Mouse (Mus musculus): ENCODE measurements around the gene Olfr157. TPM values are rescaled to one million over a fixed set of nuclear protein-coding genes. Genes with fewer than 3 reads are reported as not detected.
A peak's percentile ranks its signal among the peaks of the same experiment; 100 is the strongest.
"Not testable (repeated sequence)": the region's sequence is repeated elsewhere in the genome, so short reads cannot be mapped to it uniquely, and the experiment has no call there.

Olfr157 gene
- polyA plus RNA-seq, 1 experiment from 2014 or later: 0.03 TPM

GRCm38 (mm10) chr4:43828806-43829205 is 11.2 kb downstream of the Olfr157 start:
- no peak for ATAC-seq (ENCODE audit: low FRiP score)
- H3K4me1 ChIP-seq (replicated peaks; ENCODE audit: control insufficient read depth, insufficient read depth, low read length): no peaks in the 10 kb centered on the region
- 93% methylated on average over 4 of the region's 4 CpGs for WGBS
- DNase-seq (ENCODE audit: low spot score): no peak
- no peak overlapping the region for H3K4me2 ChIP-seq (replicated peaks)
- no peak overlapping the region for H3K4me3 ChIP-seq (replicated peaks; ENCODE audit: low read length)
- no peak overlapping the region for H3K9ac ChIP-seq
- no peaks in the 10 kb centered on the region for H3K9me3 ChIP-seq (ENCODE audit: control insufficient read depth, low read length)
- H3K27ac ChIP-seq: no peak overlapping the region
- no peaks in the 10 kb centered on the region for H3K36me3 ChIP-seq (replicated peaks; ENCODE audit: control insufficient read depth, insufficient read depth)
- no peaks in the 10 kb centered on the region for H3K27me3 ChIP-seq (ENCODE audit: control insufficient read depth, insufficient read depth, low read length)

- H3K27me3 ChIP-seq (ENCODE audit: control insufficient read depth, insufficient read depth, low read length): no peaks in the 10 kb centered on the region
- H3K4me1 ChIP-seq (replicated peaks; ENCODE audit: control insufficient read depth, insufficient read depth, low read length): no peaks in the 10 kb centered on the region
- no peaks in the 10 kb centered on the region for H3K36me3 ChIP-seq (replicated peaks; ENCODE audit: control insufficient read depth, insufficient read depth)
- H3K27ac ChIP-seq: no peak within 1 kb of the TSS
- H3K9me3 ChIP-seq (ENCODE audit: control insufficient read depth, low read length): no peaks in the 10 kb centered on the region
- H3K4me3 ChIP-seq (replicated peaks; ENCODE audit: low read length): no peak within 1 kb of the TSS
- no peak for ATAC-seq (ENCODE audit: low FRiP score)
- 19% methylated on average over 7 of the region's 7 CpGs for WGBS
- no peak within 1 kb of the TSS for H3K9ac ChIP-seq
- DNase-seq (ENCODE audit: low spot score): peak; percentile 30
- no peak within 1 kb of the TSS for H3K4me2 ChIP-seq (replicated peaks)
These were observed 16.1 kb downstream of the Olfr157 start, which contains the start of gene Olfr156 for GRCm38 (mm10) chr4:43823845-43824337. TSS of gene Olfr156 (minus strand) at chr4:43823895.

DNA sequence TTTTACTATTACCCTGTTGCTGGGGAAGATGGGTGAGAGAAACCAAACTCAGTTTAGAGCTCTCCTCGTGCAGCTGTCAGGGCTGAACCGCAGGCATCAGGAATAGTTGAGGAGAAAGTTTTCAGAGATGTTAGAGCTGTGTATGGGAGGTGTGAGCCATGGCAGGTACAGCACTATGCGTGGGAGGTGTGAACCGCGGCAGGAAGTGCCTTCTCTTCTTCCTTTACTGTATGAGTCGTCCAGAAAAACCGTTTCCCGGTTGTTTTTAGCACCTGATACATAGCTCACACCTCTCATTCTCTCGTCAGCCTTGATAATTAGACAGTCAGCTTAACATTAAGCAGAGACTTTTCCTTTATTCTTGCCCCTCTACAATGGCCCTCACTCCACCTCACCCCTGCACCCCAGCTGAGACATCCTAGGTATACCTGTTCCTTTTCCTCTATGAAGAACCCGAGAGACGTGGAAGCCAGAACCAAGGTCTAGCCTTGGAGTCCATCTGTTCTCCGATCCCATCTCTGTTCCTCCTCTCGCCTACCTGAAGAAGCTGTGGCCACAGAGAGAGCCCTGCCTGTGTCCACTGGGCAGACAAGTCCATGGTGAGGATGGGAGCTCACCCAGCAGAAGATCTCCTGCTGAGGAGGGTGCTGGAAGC is 17.0 kb downstream of the Olfr157 start:
- DNase-seq (ENCODE audit: low spot score) (no peak), ATAC-seq (ENCODE audit: low FRiP score) (no peak)
- Histone ChIP-seq H3K4me3 (replicated peaks; ENCODE audit: low read length) (no peak overlapping the region), H3K36me3 (replicated peaks; ENCODE audit: control insufficient read depth, insufficient read depth) (no peaks in the 10 kb centered on the region), H3K4me2 (replicated peaks) (no peak overlapping the region), H3K9ac (no peak overlapping the region), H3K4me1 (replicated peaks; ENCODE audit: control insufficient read depth, insufficient read depth, low read length) (no peaks in the 10 kb centered on the region), H3K27me3 (ENCODE audit: control insufficient read depth, insufficient read depth, low read length) (no peaks in the 10 kb centered on the region), H3K27ac (no peak overlapping the region), H3K9me3 (ENCODE audit: control insufficient read depth, low read length) (no peaks in the 10 kb centered on the region)
- WGBS: 90% methylated on average over 13 of the region's 13 CpGs

GRCm38 (mm10) chr4:43798936-43799335 is 41.1 kb downstream of the Olfr157 start:
- no peak overlapping the region for H3K27ac ChIP-seq
- no peak for ATAC-seq (ENCODE audit: low FRiP score)
- H3K36me3 ChIP-seq (replicated peaks; ENCODE audit: control insufficient read depth, insufficient read depth): no peaks in the 10 kb centered on the region
- peaks cover 8% of the 10 kb centered on the region for H3K9me3 ChIP-seq (ENCODE audit: control insufficient read depth, low read length)
- H3K4me3 ChIP-seq (replicated peaks; ENCODE audit: low read length): no peak overlapping the region
- H3K9ac ChIP-seq: no peak overlapping the region
- no peaks in the 10 kb centered on the region for H3K27me3 ChIP-seq (ENCODE audit: control insufficient read depth, insufficient read depth, low read length)
- no peak for DNase-seq (ENCODE audit: low spot score)
- 76% methylated on average over 7 of the region's 7 CpGs for WGBS
- H3K4me1 ChIP-seq (replicated peaks; ENCODE audit: control insufficient read depth, insufficient read depth, low read length): no peaks in the 10 kb centered on the region
- H3K4me2 ChIP-seq (replicated peaks): no peak overlapping the region

- H3K9ac ChIP-seq; ATAC-seq (ENCODE audit: low FRiP score); H3K4me3 ChIP-seq (replicated peaks; ENCODE audit: low read length); H3K4me1 ChIP-seq (replicated peaks; ENCODE audit: control insufficient read depth, insufficient read depth, low read length); H3K9me3 ChIP-seq (ENCODE audit: control insufficient read depth, low read length); H3K27ac ChIP-seq; H3K36me3 ChIP-seq (replicated peaks; ENCODE audit: control insufficient read depth, insufficient read depth); DNase-seq (ENCODE audit: low spot score); H3K4me2 ChIP-seq (replicated peaks); H3K27me3 ChIP-seq (ENCODE audit: control insufficient read depth, insufficient read depth, low read length): not testable (repeated sequence)
- WGBS: 90% methylated on average over 5 of the region's 5 CpGs
These were observed 44.2 kb downstream of the Olfr157 start for GRCm38 (mm10) chr4:43795844-43796243.

DNA sequence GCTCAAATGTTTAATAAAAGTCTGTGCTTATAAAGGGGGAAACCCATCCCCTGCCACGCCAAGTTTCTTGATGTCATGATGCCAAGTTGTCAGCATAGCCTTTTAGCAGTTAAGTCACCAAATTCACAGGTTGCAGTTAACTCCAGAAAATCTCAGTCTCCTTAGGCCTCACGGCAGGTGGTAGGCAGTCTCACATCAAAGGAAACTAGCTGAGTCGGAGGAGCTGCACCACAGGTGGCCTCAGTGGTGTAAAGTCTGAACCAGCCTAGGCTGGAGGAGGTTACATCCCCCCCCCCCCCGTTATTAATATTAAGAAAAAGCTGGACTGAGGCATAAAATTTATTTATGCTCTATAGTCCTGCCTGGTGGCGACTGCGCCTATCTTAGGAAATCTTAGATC is 44.7 kb downstream of the Olfr157 start:
- Histone ChIP-seq H3K4me1 (replicated peaks; ENCODE audit: control insufficient read depth, insufficient read depth, low read length) (no peaks in the 10 kb centered on the region), H3K27me3 (ENCODE audit: control insufficient read depth, insufficient read depth, low read length) (no peaks in the 10 kb centered on the region), H3K4me2 (replicated peaks) (no peak overlapping the region), H3K9ac (no peak overlapping the region), H3K27ac (no peak overlapping the region), H3K36me3 (replicated peaks; ENCODE audit: control insufficient read depth, insufficient read depth) (no peaks in the 10 kb centered on the region), H3K4me3 (replicated peaks; ENCODE audit: low read length) (no peak overlapping the region), H3K9me3 (ENCODE audit: control insufficient read depth, low read length) (no peaks in the 10 kb centered on the region)
- WGBS: 79% methylated on average over 6 of the region's 6 CpGs
- ATAC-seq (ENCODE audit: low FRiP score): no peak
- DNase-seq (ENCODE audit: low spot score): no peak

Other genes starting within 250 kb of the Olfr157 start
- gene Npr2, start 208.3 kb downstream of the Olfr157 start, polyA plus RNA-seq (2014; fragmentation: Nextera tagmentation; extraction: Ambion mirVana): 13.3 and 14.2 TPM in 2 replicates
- gene Spag8, start 186.6 kb downstream of the Olfr157 start, polyA plus RNA-seq (2014; fragmentation: Nextera tagmentation; extraction: Ambion mirVana): 5.5 and 9.3 TPM in 2 replicates
- 70.1 and 77.0 TPM in 2 replicates for gene Hint2, start 183.7 kb downstream of the Olfr157 start, polyA plus RNA-seq (2014; fragmentation: Nextera tagmentation; extraction: Ambion mirVana)
- gene Tmem8b, start 171.2 kb downstream of the Olfr157 start, polyA plus RNA-seq (2014; fragmentation: Nextera tagmentation; extraction: Ambion mirVana): 8.7 and 10.5 TPM in 2 replicates
- 1.9 and 2.2 TPM in 2 replicates for gene Fam221b, start 171.1 kb downstream of the Olfr157 start, polyA plus RNA-seq (2014; fragmentation: Nextera tagmentation; extraction: Ambion mirVana)
- not detected in 2 replicates for gene Olfr70, start 139.4 kb downstream of the Olfr157 start, polyA plus RNA-seq (2014; fragmentation: Nextera tagmentation; extraction: Ambion mirVana)
- not detected in 2 replicates for gene Olfr71, start 129.9 kb downstream of the Olfr157 start, polyA plus RNA-seq (2014; fragmentation: Nextera tagmentation; extraction: Ambion mirVana)
- gene Hrct1, start 113.0 kb downstream of the Olfr157 start, polyA plus RNA-seq (2014; fragmentation: Nextera tagmentation; extraction: Ambion mirVana): 0.18 and 0.58 TPM in 2 replicates
- gene Spaar, start 110.2 kb downstream of the Olfr157 start, polyA plus RNA-seq (2014; fragmentation: Nextera tagmentation; extraction: Ambion mirVana): 0.04 and 0.07 TPM in 2 replicates
- gene Olfr159, start 69.2 kb downstream of the Olfr157 start, polyA plus RNA-seq (2014; fragmentation: Nextera tagmentation; extraction: Ambion mirVana): not detected in 2 replicates
- not detected in 2 replicates for gene Olfr156, start 16.3 kb downstream of the Olfr157 start, polyA plus RNA-seq (2014; fragmentation: Nextera tagmentation; extraction: Ambion mirVana)
- gene Olfr155, start 11.4 kb upstream of the Olfr157 start, polyA plus RNA-seq (2014; fragmentation: Nextera tagmentation; extraction: Ambion mirVana): not detected in 2 replicates
- gene Reck, start 35.3 kb upstream of the Olfr157 start, polyA plus RNA-seq (2014; fragmentation: Nextera tagmentation; extraction: Ambion mirVana): 6.2 and 7.3 TPM in 2 replicates
- 41.4 and 43.3 TPM in 2 replicates for gene Glipr2, start 117.2 kb upstream of the Olfr157 start, polyA plus RNA-seq (2014; fragmentation: Nextera tagmentation; extraction: Ambion mirVana)
- gene Ccin, start 143.3 kb upstream of the Olfr157 start, polyA plus RNA-seq (2014; fragmentation: Nextera tagmentation; extraction: Ambion mirVana): 0.09 TPM in 1 of 2 replicates, not detected in the other
- 348 and 365 TPM in 2 replicates for gene Clta, start 164.3 kb upstream of the Olfr157 start, polyA plus RNA-seq (2014; fragmentation: Nextera tagmentation; extraction: Ambion mirVana)
- 32.1 and 35.1 TPM in 2 replicates for gene Gne, start 244.0 kb upstream of the Olfr157 start, polyA plus RNA-seq (2014; fragmentation: Nextera tagmentation; extraction: Ambion mirVana)

Data from hindbrain, embryonic 14.5 days (tissue).